Mouse (Mus musculus) stomach, embryonic 14.5 days (tissue): ENCODE data around the gene Fam81a. TPM values are rescaled to one million over a fixed set of nuclear protein-coding genes. Genes with fewer than 3 reads are reported as not detected.

Source experiments
- ATAC-seq: fragments of 200-750 bp; cut with Nextera tagmentation; 2 replicates; pipeline ENCODE4 v1.8.0; 2017; ENCODE audit warnings: low read depth, moderate TSS enrichment; ENCODE audit not compliant: insufficient number of reproducible peaks, insufficient read depth, low FRiP score
- H3K27ac ChIP-seq: fragments of 300-500 bp; sonication (generic); 2 replicates; pipeline ENCODE4 v1.5.1; 2014; ENCODE audit warnings: mild to moderate bottlenecking, low read length, moderate library complexity, mixed read lengths
- H3K27me3 ChIP-seq: fragments of 300-500 bp; sonication (generic); 2 replicates; pipeline ENCODE4 v1.6.1; 2014; ENCODE audit warnings: low read length, control low read depth, mixed read lengths; ENCODE audit not compliant: control insufficient read depth, insufficient read depth
- H3K36me3 ChIP-seq: fragments of 300-500 bp; sonication (generic); 2 replicates; pipeline ENCODE4 v1.6.1; 2014; ENCODE audit warnings: mild to moderate bottlenecking, control low read depth, low read length, moderate library complexity, mixed read lengths; ENCODE audit not compliant: control insufficient read depth, insufficient read depth
- H3K4me1 ChIP-seq: fragments of 300-500 bp; sonication (generic); 2 replicates; pipeline ENCODE4 v1.6.1; 2014; ENCODE audit warnings: low read length, control low read depth, mixed read lengths; ENCODE audit not compliant: control insufficient read depth, insufficient read depth
- H3K4me2 ChIP-seq: fragments of 300-500 bp; sonication (generic); replicated peaks from 2 replicates; pipeline ENCODE4 v1.6.1; 2014; ENCODE audit warnings: low read depth, low read length, control low read depth
- H3K4me3 ChIP-seq: fragments of 300-500 bp; sonication (generic); 2 replicates; pipeline ENCODE4 v1.5.1; 2014; ENCODE audit warnings: low read depth, low read length, control low read depth
- H3K9ac ChIP-seq: fragments of 300-500 bp; sonication (generic); replicated peaks from 2 replicates; pipeline ENCODE4 v1.6.1; 2014; ENCODE audit warnings: low read depth, mild to moderate bottlenecking, control low read depth, low read length, moderate library complexity, mixed read lengths
- H3K9me3 ChIP-seq: fragments of 300-500 bp; sonication (generic); 2 replicates; pipeline ENCODE4 v1.6.1; 2016; ENCODE audit warnings: low read depth, low read length, control low read depth; ENCODE audit not compliant: control insufficient read depth
- WGBS: fragments of 180-500 bp; shearing (Covaris S2); extraction: QIAGEN DNeasy Blood & Tissue Kit; methylation state at CpG from one replicate; pipeline ENCODE4 v1.1.7; 2014; 5-methylcytosine and 5-hydroxymethylcytosine counted together
- polyA plus RNA-seq: library from polyadenylated mRNA; unstranded; fragments of >200 nt; fragmentation: Nextera tagmentation; extraction: Ambion mirVana; gene quantifications from 2 replicates; pipeline ENCODE4 v1.2.1, GENCODE M21; 2014

The Fam81a gene
- polyA plus RNA-seq, 1 experiment from 2014 or later: 4.6 TPM

GRCm38 (mm10) chr9:70046255-70046654, 96.1 kb downstream of the Fam81a start:
- Histone ChIP-seq H3K4me3 (no peak overlapping the region), H3K9ac (no peak overlapping the region), H3K4me2 (no peak overlapping the region), H3K4me1 (peaks cover 25% of the 10 kb centered on the region), H3K9me3 (no peaks in the 10 kb centered on the region), H3K36me3 (no peaks in the 10 kb centered on the region), H3K27me3 (no peaks in the 10 kb centered on the region), H3K27ac (no peak overlapping the region)
- ATAC-seq: no peak
- 63% methylated on average over 6 of the region's 6 CpGs for WGBS

GRCm38 (mm10) chr9:70044865-70045264, 97.5 kb downstream of the Fam81a start:
- peaks cover 22% of the 10 kb centered on the region for H3K4me1 ChIP-seq
- no peak for ATAC-seq
- H3K27me3 ChIP-seq: no peaks in the 10 kb centered on the region
- no peak overlapping the region for H3K27ac ChIP-seq
- 61% methylated on average over 2 of the region's 2 CpGs for WGBS
- no peaks in the 10 kb centered on the region for H3K9me3 ChIP-seq
- no peaks in the 10 kb centered on the region for H3K36me3 ChIP-seq
- no peak overlapping the region for H3K9ac ChIP-seq
- no peak overlapping the region for H3K4me2 ChIP-seq
- no peak overlapping the region for H3K4me3 ChIP-seq

GRCm38 (mm10) chr9:70042935-70043334, 99.4 kb downstream of the Fam81a start:
- no peak overlapping the region for H3K4me3 ChIP-seq
- WGBS: 74% methylated on average over 1 of the region's 1 CpGs

GRCm38 (mm10) chr9:70042137-70042536, 100.2 kb downstream of the Fam81a start:
- Histone ChIP-seq H3K27ac (no peak overlapping the region), H3K4me3 (no peak overlapping the region), H3K4me1 (no peaks in the 10 kb centered on the region), H3K4me2 (no peak overlapping the region), H3K9me3 (no peaks in the 10 kb centered on the region), H3K27me3 (no peaks in the 10 kb centered on the region), H3K36me3 (no peaks in the 10 kb centered on the region), H3K9ac (no peak overlapping the region)
- 92% methylated on average over 4 of the region's 4 CpGs for WGBS
- ATAC-seq: no peak

More at GRCm38 (mm10) chr9:70042935-70043334, 99.4 kb downstream of the Fam81a start:
- peaks cover 5% of the 10 kb centered on the region for H3K4me1 ChIP-seq
- no peaks in the 10 kb centered on the region for H3K27me3 ChIP-seq
- no peaks in the 10 kb centered on the region for H3K9me3 ChIP-seq
- ATAC-seq: no peak
- no peaks in the 10 kb centered on the region for H3K36me3 ChIP-seq
- H3K27ac ChIP-seq: no peak overlapping the region
- no peak overlapping the region for H3K4me2 ChIP-seq
- H3K9ac ChIP-seq: no peak overlapping the region

GRCm38 (mm10) chr9:70040570-70040969, 101.8 kb downstream of the Fam81a start:
- Histone ChIP-seq H3K9me3 (no peaks in the 10 kb centered on the region), H3K27ac (no peak overlapping the region), H3K4me2 (no peak overlapping the region), H3K9ac (no peak overlapping the region), H3K27me3 (no peaks in the 10 kb centered on the region), H3K36me3 (no peaks in the 10 kb centered on the region), H3K4me1 (no peaks in the 10 kb centered on the region), H3K4me3 (no peak overlapping the region)
- ATAC-seq: no peak
- 85% methylated on average over 11 of the region's 11 CpGs for WGBS

GRCm38 (mm10) chr9:70039597-70040385, 102.6 kb downstream of the Fam81a start:
- H3K4me2 ChIP-seq: no peak overlapping the region
- no peak overlapping the region for H3K4me3 ChIP-seq
- H3K9me3 ChIP-seq: no peaks in the 10 kb centered on the region
- 80% methylated on average over 6 of the region's 6 CpGs for WGBS
- H3K4me1 ChIP-seq: no peaks in the 10 kb centered on the region
- no peak for ATAC-seq
- H3K27me3 ChIP-seq: no peaks in the 10 kb centered on the region
- no peak overlapping the region for H3K9ac ChIP-seq
- no peaks in the 10 kb centered on the region for H3K36me3 ChIP-seq
- H3K27ac ChIP-seq: no peak overlapping the region

Other genes with a start within 250 kb of the Fam81a start
- gene Bnip2, start 153.1 kb downstream of the Fam81a start, polyA plus RNA-seq: 119 and 120 TPM in 2 replicates
- gene Gtf2a2, start 130.0 kb downstream of the Fam81a start, polyA plus RNA-seq: 207 and 215 TPM in 2 replicates
- 9.8 and 10.4 TPM in 2 replicates for gene Gcnt3, start 104.5 kb downstream of the Fam81a start, polyA plus RNA-seq
- 23.2 and 30.1 TPM in 2 replicates for gene Myo1e, start 64.8 kb upstream of the Fam81a start, polyA plus RNA-seq